30 mouse cellular contexts compared by ENCODE assay signal in genomic region chr10:81507691-81508489, GRCm38 (mm10). TPM values are rescaled to one million over a fixed set of nuclear protein-coding genes. Genes with fewer than 3 reads are reported as not detected.
DNase-seq lines count a peak whose midpoint lies in the region; ATAC-seq and TF ChIP-seq lines count a peak whose summit lies in the region.
"Had no signal": no experiment of that assay in that cellular context is flagged by ENCODE, and none has a peak within 500 bp of the region (broad histone marks: within the 10 kb centered on the region; RNA-seq: fewer than 3 reads in every experiment).

No protein-coding gene starts in this region.

- no peak for TF ChIP-seq RAD21 in CH12.LX (IDR thresholded peaks at IDR 0.05; ENCODE audit: low read depth, low read length)

- H3K4me3 ChIP-seq in CH12.LX (replicated peaks in 1 of 3; ENCODE audit: low read depth in 2 of 3, low read length in 2 of 3, poor library complexity in 1 of 3), result no peak overlapping the region
- H3K4me3 ChIP-seq: forebrain, embryonic 10.5 days; gastrocnemius, adult 2 months; heart, embryonic 12.5 days; hindbrain, embryonic 10.5 days; kidney, embryonic 15.5 days; left cerebral cortex, adult 2 months; limb, embryonic 15.5 days; megakaryocyte, embryonic 14.5 days; midbrain, embryonic 13.5 days; neural tube, embryonic 13.5 days had no signal

- no peaks in the 10 kb centered on the region for H3K4me1 ChIP-seq in CH12.LX (ENCODE audit: control insufficient read depth in 1 of 2, insufficient read depth in 2 of 2)

- H3K4me2 ChIP-seq in CH12.LX (ENCODE audit: insufficient read depth, low read depth, poor library complexity, severe bottlenecking), result no peak overlapping the region
- H3K4me2 ChIP-seq: heart, embryonic 12.5 days; kidney, embryonic 15.5 days; limb, embryonic 15.5 days; lung, embryonic 14.5 days; midbrain, embryonic 13.5 days; neural tube, embryonic 13.5 days had no signal

- peaks cover 8 to 60% of the 10 kb centered on the region in 2 experiments for H3K36me3 ChIP-seq in CH12.LX (replicated peaks in 1 of 2; ENCODE audit: control insufficient read depth in 1 of 2, insufficient read depth in 1 of 2, low read length in 1 of 2)
- H3K36me3 ChIP-seq: forebrain, embryonic 10.5 days; heart, embryonic 12.5 days; hindbrain, embryonic 10.5 days; kidney, embryonic 15.5 days; limb, embryonic 15.5 days; midbrain, embryonic 13.5 days; neural tube, embryonic 13.5 days had no signal

- no peak overlapping the region for H3K27ac ChIP-seq in CH12.LX (ENCODE audit: insufficient read depth, low read depth)
- H3K27ac ChIP-seq: forebrain, embryonic 10.5 days; gastrocnemius, adult 2 months; hindbrain, embryonic 10.5 days; kidney, embryonic 15.5 days; left cerebral cortex, adult 2 months; limb, embryonic 15.5 days; liver, embryonic 14.5 days; midbrain, embryonic 13.5 days; neural tube, embryonic 13.5 days had no signal

- TF ChIP-seq EP300 in CH12.LX (IDR thresholded peaks at IDR 0.05; ENCODE audit: low read length), result no peak

- H3K27me3 ChIP-seq in CH12.LX (replicated peaks), result no peaks in the 10 kb centered on the region
- H3K27me3 ChIP-seq: megakaryocyte, embryonic 14.5 days had no signal

- TF ChIP-seq CTCF in CH12.LX (conservative IDR thresholded peaks at IDR 0.05 in 1 of 2, IDR thresholded peaks at IDR 0.05 in 1 of 2; ENCODE audit: low read depth in 2 of 2, low read length in 2 of 2), result no peak

- H3K9ac ChIP-seq in CH12.LX (ENCODE audit: insufficient read depth, low read depth), result no peak overlapping the region
- H3K9ac ChIP-seq: heart, embryonic 12.5 days; kidney, embryonic 15.5 days; limb, embryonic 15.5 days; liver, embryonic 14.5 days; lung, embryonic 14.5 days; midbrain, embryonic 13.5 days; neural tube, embryonic 13.5 days had no signal

- dilution Hi-C loops in CH12.LX (cut with MboI; ENCODE audit: extremely low pct_ligation_motif_present, extremely low pct_unique_long_range_greater_than_20kb, low sequenced_read_pairs), result no loop called here

- no peaks in the 10 kb centered on the region for H3K79me2 ChIP-seq in CH12.LX (replicated peaks; ENCODE audit: control insufficient read depth, extremely low read depth, insufficient read depth, poor library complexity, severe bottlenecking)

- peaks cover 6% of the 10 kb centered on the region for H3K9me3 ChIP-seq in CH12.LX (replicated peaks; ENCODE audit: low read length)
- H3K9me3 ChIP-seq: forebrain, embryonic 10.5 days; hindbrain, embryonic 10.5 days; kidney, embryonic 15.5 days; limb, embryonic 15.5 days; midbrain, embryonic 13.5 days; neural tube, embryonic 13.5 days had no signal

- ATAC-seq in megakaryocyte, adult 5-6 weeks (ENCODE audit: poor library complexity, severe bottlenecking), result peak; percentile 57
- ATAC-seq: hindbrain, embryonic 16.5 days; midbrain, embryonic 13.5 days had no signal

- peak; percentile 91 for DNase-seq in CD4-positive helper T cell, adult 2 months (ENCODE audit: low read depth, low spot score)
- no peak for DNase-seq in CH12.LX (ENCODE audit: extremely low read depth)
- peak; percentile 84 for DNase-seq in T-cell, adult 2 months (ENCODE audit: low spot score)
- DNase-seq in gastrocnemius, postnatal 10 days, result no peak
- DNase-seq in ovary, postnatal 36 days (ENCODE audit: low spot score), result no peak
- DNase-seq in right cerebral cortex, adult 2 months (ENCODE audit: low spot score in 2 of 2), result no peak
- no peak for DNase-seq in urinary bladder, postnatal 4 days (ENCODE audit: low spot score in 2 of 2)
- DNase-seq: adrenal gland, adult 8-10 months; cerebellum, adult 18-20 months; cerebellum, postnatal 14 days; gastrocnemius, adult 2 months; heart, postnatal 10 days; kidney, adult 11 months; left cerebral cortex, postnatal 4 days; lung, embryonic 14.5 days; right cerebral cortex, postnatal 14 days; thymus, postnatal 14 days had no signal

- TF ChIP-seq POLR2A in CH12.LX (IDR thresholded peaks at IDR 0.05; ENCODE audit: low read depth, low read length), result no peak

- in situ Hi-C loops in CH12.LX (cut with MboI; ENCODE audit: low pct_ligation_motif_present, low pct_unique_long_range_greater_than_20kb, low sequenced_read_pairs), result no loop called here

TF ChIP-seq in CH12.LX, 34 proteins besides CTCF, POLR2A, EP300 and RAD21:
- no peak for TF ChIP-seq PAX5 (IDR thresholded peaks at IDR 0.05; ENCODE audit: low read length)
- TF ChIP-seq SIN3A (IDR thresholded peaks at IDR 0.05; ENCODE audit: low read length), result no peak
- no peak for TF ChIP-seq KAT2A (IDR thresholded peaks at IDR 0.05; ENCODE audit: insufficient replicate concordance, low read length)
- no peak for TF ChIP-seq TBP (conservative IDR thresholded peaks at IDR 0.05; ENCODE audit: low read depth, low read length)
- no peak for TF ChIP-seq MEF2A (IDR thresholded peaks at IDR 0.05; ENCODE audit: borderline replicate concordance, low read depth, low read length)
- TF ChIP-seq MAX (IDR thresholded peaks at IDR 0.05; ENCODE audit: low read length), result no peak
- TF ChIP-seq MAFK (IDR thresholded peaks at IDR 0.05; ENCODE audit: insufficient replicate concordance, low read length), result 0 out of 2 replicates have a peak, but pooled peaks have one; percentile 39

RNA-seq across cellular contexts. Expression of gene S1pr4, which starts 8.0 kb away (rescaled TPM):
- total RNA-seq in CH12.LX (2012; rRNA removed) (0.25 and 0.30 TPM in 2 replicates), CH12.LX (2014; rRNA removed) (not detected in 2 replicates)
- 0.16 and 0.19 TPM in 2 replicates for polyA plus RNA-seq in CH12.LX (2012; ENCODE audit: insufficient read length, low read depth)
- 22.8 and 23.9 TPM in 2 replicates for total RNA-seq in megakaryocyte, adult 5-6 weeks (2015)
- 28.1 and 29.3 TPM in 2 replicates for total RNA-seq in megakaryocyte, adult 5-6 weeks (2017)
- under 1 TPM; 0.56 to 0.61 TPM for total RNA-seq in gastrocnemius, postnatal 10 days (2021)

RNA-seq across cellular contexts. Expression of gene Ncln, which starts 11.7 kb away (rescaled TPM):
- total RNA-seq in CH12.LX (2012; rRNA removed) (99.5 and 104 TPM in 2 replicates), CH12.LX (2014; rRNA removed) (41.5 and 41.7 TPM in 2 replicates)
- 80.5 and 89.5 TPM in 2 replicates for polyA plus RNA-seq in CH12.LX (2012; ENCODE audit: insufficient read length, low read depth)
- 55.8 and 62.8 TPM in 2 replicates for total RNA-seq in megakaryocyte, adult 5-6 weeks (2015)
- 72.4 and 76.3 TPM in 2 replicates for total RNA-seq in megakaryocyte, adult 5-6 weeks (2017)
- 10 to 100 TPM; 45.9 to 48.2 TPM for total RNA-seq in gastrocnemius, postnatal 10 days (2021)

RNA-seq across cellular contexts. Expression of gene Gna15, which starts 16.1 kb away (rescaled TPM):
- total RNA-seq in CH12.LX (2012; rRNA removed), result 9.9 and 10.0 TPM in 2 replicates
- total RNA-seq in CH12.LX (2014; rRNA removed), result 5.2 and 5.5 TPM in 2 replicates
- polyA plus RNA-seq in CH12.LX (2012; ENCODE audit: insufficient read length, low read depth), result 4.9 and 5.2 TPM in 2 replicates
- total RNA-seq in megakaryocyte, adult 5-6 weeks (2015), result 34.3 and 35.9 TPM in 2 replicates
- total RNA-seq in megakaryocyte, adult 5-6 weeks (2017), result 31.5 and 42.4 TPM in 2 replicates
- total RNA-seq in gastrocnemius, postnatal 10 days (2021), result under 1 TPM; 0.47 to 0.77 TPM

RNA-seq across cellular contexts. Expression of gene Celf5, which starts 25.4 kb away (rescaled TPM):
- total RNA-seq in CH12.LX (2012; rRNA removed) (0.08 and 0.17 TPM in 2 replicates), CH12.LX (2014; rRNA removed) (not detected in 2 replicates)
- polyA plus RNA-seq in CH12.LX (2012; ENCODE audit: insufficient read length, low read depth), result 0.07 and 0.12 TPM in 2 replicates
- not detected in 2 replicates for total RNA-seq in megakaryocyte, adult 5-6 weeks (2015)
- 0.24 TPM in 1 of 2 replicates, not detected in the other for total RNA-seq in megakaryocyte, adult 5-6 weeks (2017)
- total RNA-seq in gastrocnemius, postnatal 10 days (2021), result under 1 TPM; 0.38 to 0.99 TPM
- total RNA-seq: granulocyte monocyte progenitor cell, adult 5-6 weeks had no signal

RNA-seq across cellular contexts. Expression of gene Gna11, which starts 37.1 kb away (rescaled TPM):
- total RNA-seq in CH12.LX (2012; rRNA removed) (7.2 and 9.0 TPM in 2 replicates), CH12.LX (2014; rRNA removed) (4.1 and 4.3 TPM in 2 replicates)
- polyA plus RNA-seq in CH12.LX (2012; ENCODE audit: insufficient read length, low read depth), result 6.9 and 8.7 TPM in 2 replicates
- 4.9 and 7.8 TPM in 2 replicates for total RNA-seq in megakaryocyte, adult 5-6 weeks (2015)
- 7.1 and 8.1 TPM in 2 replicates for total RNA-seq in megakaryocyte, adult 5-6 weeks (2017)
- 10 to 100 TPM; 40.6 to 44.8 TPM for total RNA-seq in gastrocnemius, postnatal 10 days (2021)

Comparison
In these comparisons a context has a peak if more than half of its experiments do, and no peak if none do; other contexts are left out.
1. DNase-seq: peak in CD4-positive helper T cell, adult 2 months (single experiment) and T-cell, adult 2 months (single experiment); none in CH12.LX (single experiment), gastrocnemius, postnatal 10 days (single experiment), ovary, postnatal 36 days (single experiment), right cerebral cortex, adult 2 months (0 of 2) and urinary bladder, postnatal 4 days (0 of 2).
2. RNA of gene S1pr4, which starts 8.0 kb away (total RNA-seq): 22.8 to 29.3 TPM in megakaryocyte, adult 5-6 weeks; 0.56 to 0.61 TPM in gastrocnemius, postnatal 10 days and 0.25 to 0.30 TPM in CH12.LX; every median in the first group is over 10 times any median in the second.